Mouse (Mus musculus): Measurements from ENCODE around the gene Nlrc5. TPM values are rescaled to one million over a fixed set of nuclear protein-coding genes. Genes with fewer than 3 reads are reported as not detected.

The Nlrc5 gene
- total and polyA plus RNA-seq, 3 experiments, result 0.03 TPM; not detected in 2

GRCm38 (mm10) chr8:94413509-94413908 lies 20.6 kb upstream of the Nlrc5 start:
- no peaks in the 10 kb centered on the region for H3K79me2 ChIP-seq (ENCODE audit: control insufficient read depth, insufficient read depth, low read length, poor library complexity)
- peaks cover 0 to 8% of the 10 kb centered on the region in 2 experiments; a peak in 2 of 4 replicates for H3K36me3 ChIP-seq (ENCODE audit: control insufficient read depth in 1 of 2, insufficient read depth in 2 of 2, low read length in 2 of 2)
- no peak for TF ChIP-seq GATA1 (IDR thresholded peaks at IDR 0.05; ENCODE audit: low read depth, low read length)
- no peak for TF ChIP-seq SMC3 (IDR thresholded peaks at IDR 0.05; ENCODE audit: low read depth, low read length)
- TF ChIP-seq ZMIZ1 (IDR thresholded peaks at IDR 0.05; ENCODE audit: low read depth, low read length), result no peak
- TF ChIP-seq MAX (IDR thresholded peaks at IDR 0.05; ENCODE audit: low read length), result no peak
- no peak for TF ChIP-seq ETS1 (IDR thresholded peaks at IDR 0.05; ENCODE audit: low read depth, low read length)
- TF ChIP-seq RAD21 (IDR thresholded peaks at IDR 0.05; ENCODE audit: low read depth, low read length), result no peak
- TF ChIP-seq E2F4 (IDR thresholded peaks at IDR 0.05; ENCODE audit: borderline replicate concordance, low read depth, low read length), result no peak
- TF ChIP-seq BHLHE40 (IDR thresholded peaks at IDR 0.05; ENCODE audit: borderline replicate concordance, low read depth, low read length), result no peak
- no peak for TF ChIP-seq TCF12 (IDR thresholded peaks at IDR 0.05; ENCODE audit: low read depth, low read length)
- TF ChIP-seq UBTF (IDR thresholded peaks at IDR 0.05; ENCODE audit: borderline replicate concordance, insufficient read depth, low read depth, low read length), result no peak
- TF ChIP-seq MYB (IDR thresholded peaks at IDR 0.05; ENCODE audit: low read depth, low read length), result no peak
- TF ChIP-seq NELFE (IDR thresholded peaks at IDR 0.05; ENCODE audit: low read depth, low read length), result no peak
- no peak for TF ChIP-seq GABPA (IDR thresholded peaks at IDR 0.05; ENCODE audit: low read depth, low read length)
- TF ChIP-seq POLR2AphosphoS2 (IDR thresholded peaks at IDR 0.05; ENCODE audit: low read length), result no peak
- no peak for DNase-seq (ENCODE audit: low read depth, low spot score)
- H3K4me3 ChIP-seq (ENCODE audit: control insufficient read depth in 1 of 2, insufficient read depth in 1 of 2, low read depth in 2 of 2, low read length in 2 of 2), result no peak overlapping the region
- peaks cover 2 to 13% of the 10 kb centered on the region in 2 experiments; a peak in 3 of 4 replicates for H3K4me1 ChIP-seq (ENCODE audit: control insufficient read depth in 1 of 2, insufficient read depth in 2 of 2, low read length in 2 of 2)
- H3K27ac ChIP-seq (ENCODE audit: control insufficient read depth, low read depth, low read length), result no peak overlapping the region
- H3K27me3 ChIP-seq (ENCODE audit: control insufficient read depth in 1 of 2, insufficient read depth in 2 of 2, low read length in 2 of 2), result no peaks in the 10 kb centered on the region
- H3K9ac ChIP-seq (ENCODE audit: control insufficient read depth, low read depth, low read length, poor library complexity, severe bottlenecking), result no peak overlapping the region
- no peaks in the 10 kb centered on the region for H3K9me3 ChIP-seq (replicated peaks; ENCODE audit: insufficient read depth, low read length)

DNA sequence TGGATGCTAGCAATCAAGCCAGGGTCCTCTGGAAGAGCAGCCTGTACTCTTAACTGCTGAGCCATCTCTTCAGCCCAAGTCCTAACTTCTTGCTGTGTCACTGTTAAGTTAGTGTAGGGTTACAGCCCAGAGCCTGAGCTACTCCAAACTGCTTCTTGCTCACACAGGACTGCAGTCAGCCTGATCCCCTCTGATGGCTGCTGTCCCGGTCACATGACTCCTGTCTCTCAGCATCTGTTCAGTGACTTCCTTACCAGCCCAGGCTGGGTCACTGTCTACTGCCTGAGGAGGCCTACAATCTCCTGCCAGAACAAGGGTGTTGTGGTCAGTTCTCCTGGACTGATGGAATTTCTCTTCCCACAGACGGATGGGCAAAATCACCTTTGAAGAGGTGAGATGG lies 18.9 kb upstream of the Nlrc5 start:
- DNase-seq (ENCODE audit: low read depth, low spot score), result peak; percentile 48
- Histone ChIP-seq H3K27ac (ENCODE audit: control insufficient read depth, low read depth, low read length) (no peak overlapping the region), H3K9me3 (replicated peaks; ENCODE audit: insufficient read depth, low read length) (no peaks in the 10 kb centered on the region)

More for the DNA sequence above, 18.9 kb upstream of the Nlrc5 start:
- Histone ChIP-seq H3K36me3 (ENCODE audit: control insufficient read depth in 1 of 2, insufficient read depth in 2 of 2, low read length in 2 of 2) (peaks cover 0 to 4% of the 10 kb centered on the region in 2 experiments; a peak in 2 of 4 replicates), H3K9ac (ENCODE audit: control insufficient read depth, low read depth, low read length, poor library complexity, severe bottlenecking) (no peak overlapping the region), H3K27me3 (ENCODE audit: control insufficient read depth in 1 of 2, insufficient read depth in 2 of 2, low read length in 2 of 2) (no peaks in the 10 kb centered on the region), H3K79me2 (ENCODE audit: control insufficient read depth, insufficient read depth, low read length, poor library complexity) (no peaks in the 10 kb centered on the region), H3K4me3 (ENCODE audit: control insufficient read depth in 1 of 2, insufficient read depth in 1 of 2, low read depth in 2 of 2, low read length in 2 of 2) (no peak overlapping the region), H3K4me1 (ENCODE audit: control insufficient read depth in 1 of 2, insufficient read depth in 2 of 2, low read length in 2 of 2) (peaks cover 0 to 6% of the 10 kb centered on the region in 2 experiments; a peak in 2 of 4 replicates)
- TF ChIP-seq HCFC1 (IDR thresholded peaks at IDR 0.05; ENCODE audit: low read depth, low read length) (no peak), UBTF (IDR thresholded peaks at IDR 0.05; ENCODE audit: borderline replicate concordance, insufficient read depth, low read depth, low read length) (no peak), USF1 (IDR thresholded peaks at IDR 0.05; ENCODE audit: low read depth, low read length) (peak; percentile 83), KAT2A (conservative IDR thresholded peaks at IDR 0.05; ENCODE audit: low read depth, low read length) (no peak), ELF1 (IDR thresholded peaks at IDR 0.05; ENCODE audit: low read depth, low read length) (no peak), MAFK (IDR thresholded peaks at IDR 0.05; ENCODE audit: borderline replicate concordance, low read depth, low read length) (no peak), POLR2AphosphoS5 (IDR thresholded peaks at IDR 0.05; ENCODE audit: borderline replicate concordance, low read depth, low read length) (no peak), GABPA (IDR thresholded peaks at IDR 0.05; ENCODE audit: low read depth, low read length) (no peak)
